In the genomic region with DNA sequence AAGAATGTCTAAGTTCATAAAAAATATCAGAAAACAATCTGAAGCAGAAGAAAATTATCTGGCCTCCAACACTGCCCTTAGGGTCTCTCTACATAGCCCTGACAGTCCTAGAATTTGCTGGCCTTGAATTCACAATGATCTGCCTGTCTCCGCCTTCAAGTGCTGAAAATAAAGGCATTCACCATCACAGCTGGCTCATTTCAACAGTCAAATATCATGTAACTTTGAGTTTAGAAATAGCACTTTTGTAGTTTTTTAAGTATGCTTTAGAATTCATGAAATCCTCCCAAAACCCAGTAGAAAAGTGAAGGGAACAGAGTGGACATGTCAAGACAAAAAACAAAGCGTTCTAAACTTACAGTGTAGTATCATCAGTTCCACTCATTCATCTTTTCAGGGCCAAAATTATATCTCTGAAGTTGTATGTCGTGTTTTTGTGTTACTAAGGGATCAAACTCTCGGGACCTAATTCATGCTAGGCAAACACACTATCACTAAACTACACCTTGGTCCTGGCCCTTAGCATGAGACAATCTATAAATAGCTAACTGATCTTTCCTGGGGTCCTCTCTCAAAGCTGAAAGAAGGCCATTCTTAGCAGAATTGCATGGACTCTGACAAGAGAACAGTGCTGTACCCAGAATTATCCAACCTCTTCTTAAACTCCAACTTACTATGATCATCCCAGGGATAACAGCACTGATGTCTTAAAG, we compare ENCODE assay signal across 24 mouse cellular contexts.
DNase-seq lines count a peak whose midpoint lies in the region; ATAC-seq and TF ChIP-seq lines count a peak whose summit lies in the region.
"Had no signal": no experiment of that assay in that cellular context is flagged by ENCODE, and none has a peak within 500 bp of the region (broad histone marks: within the 10 kb centered on the region; RNA-seq: fewer than 3 reads in every experiment).

No protein-coding gene starts in this region.

- WGBS in heart, embryonic 16.5 days: 51% methylated on average over 4 of the region's 4 CpGs
- 49% methylated on average over 4 of the region's 4 CpGs for WGBS in lung, embryonic 16.5 days
- 69% methylated on average over 4 of the region's 4 CpGs for WGBS in liver, postnatal 0 days (ENCODE audit: insufficient replicate concordance)
- 81% methylated on average over 4 of the region's 4 CpGs for WGBS in embryonic facial prominence, embryonic 10.5 days

- no peak overlapping the region for H3K9ac ChIP-seq in heart, embryonic 16.5 days (ENCODE audit: low read length)
- no peak overlapping the region for H3K9ac ChIP-seq in lung, embryonic 16.5 days (ENCODE audit: low read length)
- H3K9ac ChIP-seq in liver, postnatal 0 days (replicated peaks): no peak overlapping the region
- H3K9ac ChIP-seq: embryonic facial prominence, embryonic 15.5 days; forebrain, embryonic 15.5 days; hindbrain, embryonic 12.5 days; limb, embryonic 12.5 days; lung, embryonic 15.5 days had no signal

- H3K27me3 ChIP-seq in heart, embryonic 16.5 days (ENCODE audit: control insufficient read depth, insufficient read depth, low read length): no peaks in the 10 kb centered on the region
- no peaks in the 10 kb centered on the region for H3K27me3 ChIP-seq in lung, embryonic 16.5 days (ENCODE audit: control insufficient read depth, insufficient read depth, low read depth, low read length)
- H3K27me3 ChIP-seq in liver, postnatal 0 days (ENCODE audit: insufficient read depth, low read length): no peaks in the 10 kb centered on the region
- H3K27me3 ChIP-seq in embryonic facial prominence, embryonic 10.5 days (replicated peaks; ENCODE audit: low read depth, poor library complexity, severe bottlenecking): no peaks in the 10 kb centered on the region
- H3K27me3 ChIP-seq: embryonic facial prominence, embryonic 15.5 days; forebrain, embryonic 15.5 days; hindbrain, embryonic 12.5 days; limb, embryonic 12.5 days; lung, embryonic 15.5 days had no signal

- no peak for DNase-seq in heart, adult 11 months
- DNase-seq in lung, adult 18-20 months: no peak
- peak; percentile 30 for DNase-seq in c-Kit-positive CD71-positive TER-119-positive erythroid progenitor cells, embryonic 14.5 days (ENCODE audit: low spot score)
- DNase-seq in liver, postnatal 0 days: no peak
- no peak for DNase-seq in embryonic facial prominence, embryonic 10.5 days (ENCODE audit: low spot score)
- DNase-seq in left cerebral cortex, adult 11 months (ENCODE audit: low spot score): no peak
- DNase-seq: adrenal gland, postnatal 14 days; cerebellum, adult 8-10 months; cerebellum, postnatal 36 days; gastrocnemius, postnatal 10 days; kidney, postnatal 25 days; right cerebral cortex, postnatal 14 days; spleen, adult 18-20 months had no signal

- H3K4me2 ChIP-seq in heart, embryonic 16.5 days (ENCODE audit: low read depth, low read length): no peak overlapping the region
- H3K4me2 ChIP-seq in lung, embryonic 16.5 days (ENCODE audit: low read depth, low read length): no peak overlapping the region
- no peak overlapping the region for H3K4me2 ChIP-seq in liver, postnatal 0 days (ENCODE audit: low read depth, low read length)
- H3K4me2 ChIP-seq: embryonic facial prominence, embryonic 15.5 days; forebrain, embryonic 15.5 days; heart, embryonic 11.5 days; hindbrain, embryonic 12.5 days; limb, embryonic 12.5 days; lung, embryonic 15.5 days had no signal

- peaks cover 7% of the 10 kb centered on the region for H3K4me1 ChIP-seq in heart, embryonic 16.5 days (ENCODE audit: control insufficient read depth, insufficient read depth, low read length)
- no peaks in the 10 kb centered on the region for H3K4me1 ChIP-seq in lung, embryonic 16.5 days (replicated peaks; ENCODE audit: control insufficient read depth, insufficient read depth, low read length)
- H3K4me1 ChIP-seq in liver, postnatal 0 days (ENCODE audit: insufficient read depth): no peaks in the 10 kb centered on the region; the same call in 1 of the 2 replicates
- H3K4me1 ChIP-seq in embryonic facial prominence, embryonic 10.5 days: no peaks in the 10 kb centered on the region
- H3K4me1 ChIP-seq: embryonic facial prominence, embryonic 15.5 days; forebrain, embryonic 15.5 days; hindbrain, embryonic 12.5 days; limb, embryonic 12.5 days had no signal

- peak overlapping the region; percentile 46; the same call in 1 of the 2 replicates for H3K27ac ChIP-seq in heart, embryonic 16.5 days (ENCODE audit: low read length)
- H3K27ac ChIP-seq in lung, embryonic 16.5 days (ENCODE audit: low read length): peak overlapping the region; percentile 49; the same call in 1 of the 2 replicates
- no peak overlapping the region for H3K27ac ChIP-seq in liver, postnatal 0 days (ENCODE audit: low read depth)
- H3K27ac ChIP-seq in embryonic facial prominence, embryonic 10.5 days (replicated peaks): no peak overlapping the region
- H3K27ac ChIP-seq: embryonic facial prominence, embryonic 15.5 days; forebrain, embryonic 15.5 days; hindbrain, embryonic 12.5 days; layer of hippocampus, adult 2 months; limb, embryonic 12.5 days; lung, embryonic 15.5 days; midbrain, embryonic 10.5 days had no signal

- peak; percentile 4; the same call in 1 of the 2 replicates for TF ChIP-seq EP300 in liver, postnatal 0 days (IDR thresholded peaks at IDR 0.05; ENCODE audit: low read depth)

- no peaks in the 10 kb centered on the region for H3K36me3 ChIP-seq in heart, embryonic 16.5 days (ENCODE audit: control insufficient read depth, insufficient read depth)
- H3K36me3 ChIP-seq in lung, embryonic 16.5 days (ENCODE audit: control insufficient read depth, insufficient read depth, low read length): no peaks in the 10 kb centered on the region
- H3K36me3 ChIP-seq in liver, postnatal 0 days (replicated peaks; ENCODE audit: insufficient read depth, low read length): no peaks in the 10 kb centered on the region
- no peaks in the 10 kb centered on the region for H3K36me3 ChIP-seq in embryonic facial prominence, embryonic 10.5 days (replicated peaks)
- H3K36me3 ChIP-seq: embryonic facial prominence, embryonic 15.5 days; forebrain, embryonic 15.5 days; hindbrain, embryonic 12.5 days; limb, embryonic 12.5 days; lung, embryonic 15.5 days; midbrain, embryonic 10.5 days had no signal

- no peaks in the 10 kb centered on the region for H3K9me3 ChIP-seq in heart, embryonic 16.5 days (replicated peaks; ENCODE audit: control insufficient read depth, low read length)
- no peaks in the 10 kb centered on the region for H3K9me3 ChIP-seq in lung, embryonic 16.5 days (ENCODE audit: control insufficient read depth, low read length)
- H3K9me3 ChIP-seq in liver, postnatal 0 days (ENCODE audit: low read length): no peaks in the 10 kb centered on the region
- no peaks in the 10 kb centered on the region for H3K9me3 ChIP-seq in embryonic facial prominence, embryonic 10.5 days
- H3K9me3 ChIP-seq: embryonic facial prominence, embryonic 15.5 days; forebrain, embryonic 15.5 days; hindbrain, embryonic 12.5 days; limb, embryonic 12.5 days; lung, embryonic 15.5 days; midbrain, embryonic 10.5 days had no signal

- no peak overlapping the region for H3K4me3 ChIP-seq in heart, embryonic 16.5 days (ENCODE audit: low read length)
- no peak overlapping the region for H3K4me3 ChIP-seq in lung, embryonic 16.5 days (ENCODE audit: low read length)
- no peak overlapping the region for H3K4me3 ChIP-seq in liver, postnatal 0 days (ENCODE audit: low read depth, low read length)
- no peak overlapping the region for H3K4me3 ChIP-seq in embryonic facial prominence, embryonic 10.5 days
- H3K4me3 ChIP-seq: embryonic facial prominence, embryonic 15.5 days; forebrain, embryonic 15.5 days; hindbrain, embryonic 12.5 days; layer of hippocampus, adult 2 months; limb, embryonic 12.5 days; lung, embryonic 15.5 days; midbrain, embryonic 10.5 days had no signal

- no peak for ATAC-seq in heart, embryonic 16.5 days (replicated peaks; ENCODE audit: extremely low read depth, insufficient read depth, low FRiP score)
- ATAC-seq in lung, embryonic 16.5 days (ENCODE audit: low read depth): peak; percentile 64
- no peak for ATAC-seq in liver, postnatal 0 days
- ATAC-seq: forebrain, embryonic 15.5 days; intestine, postnatal 0 days had no signal

- no peak for TF ChIP-seq CTCF in liver, postnatal 0 days (IDR thresholded peaks at IDR 0.05; ENCODE audit: low read depth)

Comparison
In these comparisons a context has a peak if more than half of its experiments do, and no peak if none do; other contexts are left out.
1. H3K27ac ChIP-seq: peak in heart, embryonic 16.5 days (single experiment) and lung, embryonic 16.5 days (single experiment); none in liver, postnatal 0 days (single experiment) and embryonic facial prominence, embryonic 10.5 days (single experiment).